Mouse (Mus musculus) gastrocnemius, postnatal 25 days (tissue): ENCODE results near the gene Bmp8a. TPM values are rescaled to one million over a fixed set of nuclear protein-coding genes. Genes with fewer than 3 reads are reported as not detected.
"Not testable (repeated sequence)": the region's sequence is repeated elsewhere in the genome, so short reads cannot be mapped to it uniquely, and the experiment has no call there.

ENCODE experiments used
- DNase-seq: peaks from one replicate; pipeline ENCODE4 v3.0.0; 2022
- total RNA-seq, 2 experiments: library from RNA; stranded (reverse); gene quantifications; 1 replicate in 1 of 2; 2 replicates in 1 of 2; pipeline ENCODE4 v1.2.3; 2021

Gene Bmp8a
- total RNA-seq, 2 experiments from 2014 or later, result 0.35 to 0.36 TPM

DNA sequence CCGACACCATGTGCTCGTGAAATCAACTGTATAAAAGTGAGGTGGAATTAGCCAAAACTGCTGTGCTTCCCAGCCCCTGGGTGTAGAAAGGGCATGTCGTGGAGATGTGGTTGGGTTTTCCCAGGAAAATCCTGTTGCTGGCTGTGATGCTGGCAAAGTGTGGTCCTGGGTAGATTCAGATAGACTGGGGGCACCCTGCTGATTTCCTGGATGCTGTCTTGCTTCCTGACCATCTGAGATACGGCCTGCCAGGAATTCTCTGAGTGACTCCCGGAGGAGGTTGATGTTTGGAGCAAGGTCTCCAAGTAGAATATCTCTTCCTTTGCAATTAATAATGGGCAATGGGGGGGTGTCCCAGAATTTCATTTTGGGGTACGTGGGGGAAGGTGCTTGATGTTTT is 14.1 kb downstream of the Bmp8a start:
- DNase-seq, result no peak

- DNase-seq, result no peak
These were observed 15.4 kb downstream of the Bmp8a start for GRCm38 (mm10) chr4:123327630-123328029.

GRCm38 (mm10) chr4:123326087-123326486 is 17.0 kb downstream of the Bmp8a start:
- no peak for DNase-seq

- DNase-seq, result no peak
These were observed 19.5 kb downstream of the Bmp8a start, which contains the start of gene Oxct2a for GRCm38 (mm10) chr4:123323534-123323933. Gene Oxct2a (minus strand): TSS chr4:123323634.

- DNase-seq, result not testable (repeated sequence)
These were observed 20.1 kb downstream of the Bmp8a start for GRCm38 (mm10) chr4:123322910-123323309.

DNA sequence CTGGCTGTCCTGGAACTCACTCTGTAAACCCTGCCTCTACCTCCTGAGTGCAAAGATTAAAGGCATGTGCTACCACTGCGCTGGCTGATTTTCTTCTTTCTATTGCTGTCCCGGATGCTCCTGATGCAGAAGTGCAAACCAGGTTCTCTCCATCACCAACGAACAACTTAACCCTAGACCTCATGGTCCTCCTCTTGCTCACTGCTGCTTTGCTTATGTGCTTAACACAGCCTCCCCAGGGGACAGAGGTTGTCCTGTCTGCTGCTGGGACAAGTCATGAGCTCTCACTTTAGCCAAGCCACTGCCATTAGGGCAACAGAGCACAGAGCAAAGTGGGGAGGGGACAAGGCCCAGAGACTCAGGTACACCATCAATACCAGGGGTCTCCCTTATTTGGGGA is 28.6 kb downstream of the Bmp8a start:
- no peak for DNase-seq

GRCm38 (mm10) chr4:123313010-123313409 is 30.0 kb downstream of the Bmp8a start:
- DNase-seq, result no peak

- no peak for DNase-seq
These were observed 31.2 kb downstream of the Bmp8a start for GRCm38 (mm10) chr4:123311845-123312244.

DNA sequence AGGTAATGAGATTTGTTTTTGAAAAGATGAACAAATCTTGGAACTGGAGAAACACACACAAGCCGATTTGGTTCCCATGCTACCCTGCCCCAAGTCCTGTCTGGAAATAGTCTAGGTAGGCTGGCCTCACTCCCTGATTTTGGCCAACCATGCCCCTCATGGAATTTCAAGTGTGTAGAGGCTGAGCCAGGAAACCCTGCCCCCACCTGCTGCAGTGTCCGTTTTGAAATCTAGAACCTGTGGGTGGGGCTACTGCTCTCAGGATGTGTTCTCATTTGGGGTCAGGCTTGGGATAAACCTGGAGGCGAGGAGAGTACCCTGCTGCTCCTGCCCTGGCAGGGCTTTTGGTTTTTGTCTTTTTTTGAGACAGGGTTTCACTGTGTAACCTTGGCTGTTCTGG is 34.8 kb downstream of the Bmp8a start:
- peak; percentile 49 for DNase-seq

DNA sequence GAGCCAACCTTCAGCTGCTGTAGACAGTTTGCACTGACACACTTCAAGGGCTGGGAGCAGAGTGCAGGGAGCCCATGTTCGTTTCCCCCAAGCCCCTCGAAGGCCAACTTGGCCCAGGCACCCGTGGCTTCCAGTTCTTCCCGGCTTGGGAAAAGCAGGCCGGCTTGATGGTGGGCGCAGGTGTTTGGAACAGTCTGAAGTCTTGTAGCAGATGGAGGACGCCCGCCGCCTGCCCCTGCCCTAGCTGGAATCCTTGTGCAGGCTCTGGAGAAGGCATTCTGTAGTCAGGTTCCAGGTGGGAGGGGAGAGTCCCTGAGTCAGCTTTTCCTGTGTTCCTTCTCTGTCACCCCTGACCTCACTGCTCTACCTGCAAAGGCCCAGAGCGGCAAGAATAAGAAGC is 36.1 kb downstream of the Bmp8a start:
- DNase-seq, result no peak

DNA sequence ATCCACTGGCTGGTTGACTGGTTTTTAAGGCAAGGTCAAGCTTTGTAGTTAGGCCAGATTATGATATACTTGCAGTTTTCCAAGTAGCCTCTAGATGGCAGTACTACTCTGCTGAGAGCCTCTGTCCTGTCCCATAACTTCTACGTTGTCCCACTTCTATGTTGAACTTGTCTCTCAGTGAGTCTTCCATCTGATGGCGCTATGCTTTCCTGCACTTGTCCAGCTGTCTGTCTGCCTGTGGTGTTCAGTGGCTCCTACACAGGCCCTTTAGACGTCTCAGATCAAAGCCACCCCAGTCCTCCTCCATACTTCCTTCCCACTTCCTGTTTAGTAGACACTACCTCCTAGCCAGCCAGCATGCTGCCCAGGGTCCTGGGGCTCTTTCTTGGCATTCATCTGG is 37.3 kb downstream of the Bmp8a start:
- DNase-seq, result no peak

DNA sequence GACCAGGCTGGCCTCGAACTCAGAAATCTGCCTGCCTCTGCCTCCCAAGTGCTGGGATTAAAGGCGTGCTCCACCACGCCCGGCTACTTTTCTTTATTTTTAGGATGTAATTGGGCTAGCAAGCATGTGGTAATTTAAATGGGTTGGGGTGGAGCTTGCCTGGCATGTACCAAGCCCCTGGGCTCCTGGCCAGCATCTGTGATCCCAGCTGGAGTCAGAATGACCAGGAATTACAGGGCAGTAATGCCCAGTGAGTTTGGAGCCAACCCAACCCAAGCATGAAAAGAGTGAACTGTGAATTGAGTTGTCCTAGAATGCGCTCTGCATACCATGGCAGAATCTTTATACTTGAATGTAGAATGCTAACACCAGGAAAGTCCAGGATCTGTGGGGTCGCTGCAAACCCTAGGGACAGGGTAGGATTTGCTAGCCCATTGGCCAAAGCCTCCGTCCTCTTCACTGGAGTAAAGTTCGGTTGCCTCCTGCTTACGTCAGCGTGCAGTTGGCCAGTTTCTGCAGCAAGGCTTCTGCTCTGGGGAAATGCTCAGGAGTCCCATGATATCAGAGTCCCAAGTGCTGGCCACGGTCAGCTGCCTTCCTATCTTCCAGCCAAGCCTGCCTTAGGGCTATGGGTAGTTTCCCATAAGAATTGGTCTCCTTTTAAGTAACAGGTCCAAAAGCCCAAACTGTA is 43.9 kb downstream of the Bmp8a start:
- DNase-seq, result peak; percentile 26

DNA sequence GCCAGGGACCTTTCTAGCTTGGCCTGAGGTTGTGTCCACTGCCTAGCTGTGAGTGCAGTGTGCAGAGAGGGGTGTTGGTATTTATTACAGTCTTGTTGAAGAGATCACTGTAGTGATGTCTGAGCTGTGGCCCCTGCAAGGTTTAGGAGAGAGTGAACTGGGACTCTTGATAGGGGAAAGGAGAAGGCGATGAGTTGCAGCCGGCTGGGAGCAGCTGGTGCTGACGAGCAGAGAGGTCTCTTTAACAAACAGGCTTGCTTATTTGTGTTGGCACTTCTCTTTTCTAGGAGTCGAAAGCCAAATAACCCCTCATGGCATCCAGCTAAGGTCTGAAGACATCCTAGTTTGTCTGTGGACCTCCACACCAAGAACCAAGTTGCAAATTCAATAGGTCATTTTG is 44.8 kb downstream of the Bmp8a start:
- DNase-seq, result no peak

DNA sequence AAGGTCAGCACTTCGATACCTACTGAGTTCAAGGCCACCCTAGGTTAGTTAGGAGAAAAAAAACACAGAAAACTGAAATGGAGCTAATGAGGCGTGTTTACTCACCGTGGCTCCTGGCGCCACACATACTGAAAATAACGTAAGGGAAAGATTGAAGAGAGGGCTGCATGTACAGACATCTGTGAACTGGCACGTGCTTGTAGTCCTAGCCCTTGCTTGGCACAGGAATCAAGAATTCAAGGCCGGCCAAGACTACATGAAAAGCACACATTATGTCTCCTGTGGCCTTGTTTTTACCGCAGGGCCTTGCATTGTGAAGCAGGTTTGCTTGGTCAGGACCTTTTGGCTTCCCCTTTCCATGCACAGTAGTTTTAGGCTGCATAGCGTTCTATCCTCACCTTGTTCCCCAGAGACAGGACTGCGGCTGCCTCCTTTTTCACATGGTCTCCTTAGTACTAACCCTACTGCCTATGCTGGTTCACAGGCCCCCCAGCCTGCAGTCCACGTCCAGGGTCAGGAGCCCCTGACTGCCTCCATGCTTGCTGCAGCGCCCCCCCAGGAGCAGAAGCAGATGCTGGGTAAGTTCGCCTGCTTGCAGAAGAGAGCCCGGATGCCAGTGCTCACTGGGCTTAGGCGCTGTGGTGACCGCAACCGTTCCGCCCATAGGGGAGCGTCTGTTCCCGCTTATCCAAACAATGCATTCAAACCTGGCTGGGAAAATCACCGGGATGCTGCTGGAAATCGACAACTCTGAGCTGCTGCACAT is 45.7 kb downstream of the Bmp8a start:
- DNase-seq, result no peak

DNA sequence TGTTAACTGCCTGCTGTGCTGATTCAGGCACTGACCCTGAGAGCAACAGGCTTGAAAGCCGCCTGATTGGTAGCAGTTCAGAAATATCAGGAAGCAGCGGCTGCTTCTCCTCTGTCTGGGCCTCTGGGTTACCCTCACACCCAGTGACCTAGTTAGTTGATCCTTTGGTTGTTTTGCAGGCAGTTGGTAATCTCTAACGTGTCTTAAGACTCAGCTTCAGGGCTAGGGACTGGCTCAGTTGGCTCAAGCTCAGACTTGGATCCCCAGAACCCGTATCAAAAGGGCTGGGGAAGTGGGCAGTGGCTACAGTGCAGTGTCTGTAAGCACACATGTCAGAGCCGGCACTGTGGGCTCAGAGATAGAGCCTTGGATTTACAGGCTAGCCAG is 46.9 kb downstream of the Bmp8a start:
- no peak for DNase-seq

GRCm38 (mm10) chr4:123295516-123296147 is 47.4 kb downstream of the Bmp8a start:
- no peak for DNase-seq

GRCm38 (mm10) chr4:123295026-123295425 is 48.0 kb downstream of the Bmp8a start:
- not testable (repeated sequence) for DNase-seq

DNA sequence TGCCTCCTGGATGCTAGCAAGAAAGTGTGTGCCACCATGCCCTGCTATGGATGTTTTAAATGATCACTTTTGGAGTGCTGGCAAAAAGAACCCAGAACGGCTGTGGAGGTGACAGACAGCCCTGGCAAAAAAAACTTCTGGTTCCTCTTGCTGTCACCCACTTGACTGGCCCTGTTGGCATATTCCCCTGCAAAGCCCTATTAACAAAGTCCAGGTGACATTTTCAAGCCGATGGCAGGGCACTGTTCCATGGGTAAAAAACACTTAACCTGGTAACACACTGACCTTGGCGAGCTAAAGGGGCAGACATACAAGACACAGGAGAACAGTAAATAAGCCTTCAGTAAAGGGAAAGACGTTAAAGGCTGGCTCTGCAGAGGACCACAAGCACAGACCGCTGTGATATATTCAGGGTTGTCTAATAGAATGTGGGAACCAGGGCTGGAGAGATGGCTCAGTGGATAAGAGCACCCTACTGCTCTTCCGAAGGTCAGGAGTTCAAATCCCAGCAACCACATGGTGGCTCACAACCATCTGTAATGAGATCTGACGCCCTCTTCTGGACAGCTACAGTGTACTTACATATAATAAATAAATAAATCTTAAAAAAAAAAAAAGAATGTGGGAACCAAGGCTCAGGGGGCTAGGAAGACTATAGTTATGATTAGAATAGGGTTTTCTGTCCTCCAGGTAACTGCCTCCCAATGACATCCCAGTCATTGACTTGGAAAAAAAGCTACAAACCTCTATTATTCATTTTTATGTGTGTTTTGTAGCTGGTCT is 49.2 kb downstream of the Bmp8a start:
- DNase-seq, result no peak

DNA sequence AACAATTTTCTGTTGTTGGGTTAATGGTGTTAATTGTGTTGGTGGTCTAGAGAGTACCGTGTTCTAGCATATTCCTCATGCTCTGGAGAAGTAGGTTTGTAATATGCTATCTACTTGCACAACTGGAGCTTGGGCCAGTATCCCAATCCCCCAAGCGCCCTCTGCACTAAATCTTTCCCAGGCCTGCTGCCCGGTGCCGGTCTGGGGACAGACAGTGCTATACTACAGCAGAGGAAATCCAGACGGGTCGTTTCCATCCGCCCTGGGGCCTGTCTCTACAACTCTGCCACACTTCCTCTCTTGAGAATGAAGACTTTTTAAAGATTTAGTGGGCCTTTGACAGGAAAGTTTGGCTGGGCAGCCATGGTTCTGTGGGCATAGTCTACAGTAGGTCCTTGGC is 50.1 kb downstream of the Bmp8a start:
- DNase-seq, result no peak

DNA sequence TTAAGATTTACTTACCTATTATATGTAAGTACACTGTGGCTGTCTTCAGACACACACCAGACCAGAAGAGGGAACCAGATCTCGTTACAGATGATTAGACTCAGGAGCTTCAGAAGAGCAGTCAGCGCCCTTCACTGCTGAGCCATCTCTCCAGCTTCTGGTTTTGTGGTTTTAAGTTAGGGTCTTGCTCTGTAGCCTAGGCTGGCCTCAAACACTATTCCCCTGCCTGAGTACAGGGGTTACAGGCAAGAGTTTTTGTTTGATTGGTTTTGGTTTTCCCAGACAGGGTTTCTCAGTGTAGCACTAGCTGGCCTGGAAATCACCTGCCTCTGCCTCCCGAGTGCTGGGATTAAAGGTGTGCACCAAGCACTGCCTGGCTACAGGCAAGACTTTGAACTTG is 50.7 kb downstream of the Bmp8a start:
- DNase-seq, result no peak

- no peak for DNase-seq
These were observed 54.0 kb downstream of the Bmp8a start for GRCm38 (mm10) chr4:123289038-123289437.

DNA sequence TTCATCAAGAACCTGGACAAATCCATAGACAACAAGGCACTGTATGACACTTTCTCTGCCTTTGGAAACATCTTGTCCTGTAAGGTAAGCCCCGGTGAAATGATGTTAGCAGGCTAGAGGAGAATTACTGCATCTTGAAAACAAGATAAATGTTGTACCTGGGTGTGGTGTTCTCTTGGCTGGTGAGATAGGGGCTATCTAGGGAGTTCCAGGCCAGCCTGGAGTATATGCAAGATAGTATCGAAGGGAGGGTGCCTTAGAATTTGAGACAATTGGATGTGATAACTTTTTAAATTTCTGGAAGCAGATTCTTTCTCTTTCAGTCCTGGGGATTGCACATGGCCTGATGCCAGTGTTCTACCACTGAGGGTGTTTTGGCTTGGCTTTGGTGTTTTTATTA is 56.3 kb downstream of the Bmp8a start:
- DNase-seq, result no peak
